Mouse (Mus musculus): ENCODE data around the gene Brix1.

GRCm38 (mm10) chr15:10441493-10441892, 44.3 kb downstream of the Brix1 start:
- no peak for TF ChIP-seq ZC3H11A (IDR thresholded peaks at IDR 0.05; ENCODE audit: borderline replicate concordance, low read depth, low read length)
- TF ChIP-seq MAFK (IDR thresholded peaks at IDR 0.05; ENCODE audit: insufficient read depth, low read depth, low read length) = no peak
- TF ChIP-seq ZNF384 (IDR thresholded peaks at IDR 0.05; ENCODE audit: low read depth, low read length) = no peak
- no peak for TF ChIP-seq HCFC1 (IDR thresholded peaks at IDR 0.05; ENCODE audit: borderline replicate concordance, insufficient read depth, low read length)
